Mouse (Mus musculus) G1E (cell line): Measurements from ENCODE around the gene Ccdc181.

Source experiments
- CTCF ChIP-seq: IDR thresholded peaks from 2 replicates; pipeline ENCODE4 v1.5.1; 2012; ENCODE audit warnings: low read depth, low read length, inconsistent platforms, mixed read lengths
- GATA1 ChIP-seq: IDR thresholded peaks from 2 replicates; pipeline ENCODE4 v1.6.1; 2012; ENCODE audit warnings: borderline replicate concordance, low read length, inconsistent platforms, mixed read lengths
- POLR2AphosphoS5 ChIP-seq: IDR thresholded peaks from 2 replicates; pipeline ENCODE4 v1.6.1; 2012; ENCODE audit warnings: low read depth, low read length, inconsistent platforms; ENCODE audit not compliant: insufficient replicate concordance
- TAL1 ChIP-seq: conservative IDR thresholded peaks from 2 replicates; pipeline ENCODE4 v1.6.1; 2012; ENCODE audit warnings: low read depth, low read length, inconsistent platforms, mixed read lengths

- TF ChIP-seq CTCF (no peak), TAL1 (no peak), GATA1 (no peak), POLR2AphosphoS5 (no peak)
Observed at GRCm38 (mm10) chr1:164252551-164252950, 22.8 kb upstream of the Ccdc181 start.
